Mouse (Mus musculus) myocyte (in vitro differentiated cells): ENCODE measurements around the gene Ntng1.

Source experiments
- CEBPB ChIP-seq: IDR thresholded peaks from 2 replicates; pipeline ENCODE4 v1.6.1; 2011; ENCODE audit warnings: mild to moderate bottlenecking, moderate library complexity; ENCODE audit not compliant: poor library complexity, insufficient read depth, severe bottlenecking
- E2F4 ChIP-seq: IDR thresholded peaks from one replicate; pipeline ENCODE4 v1.6.1; 2011; ENCODE audit warnings: mild to moderate bottlenecking, control low read depth, moderate library complexity; ENCODE audit not compliant: insufficient read depth
- MAX ChIP-seq: IDR thresholded peaks from one replicate; pipeline ENCODE4 v1.6.1; 2011; ENCODE audit warnings: low read depth, mild to moderate bottlenecking, control low read depth
- MYOD1 ChIP-seq, 3 experiments: IDR thresholded peaks; one replicate each; pipeline ENCODE4 v1.6.1; 2011; ENCODE audit warnings: control low read depth in 2 of 3, low read depth in 2 of 3, mild to moderate bottlenecking in 2 of 3, moderate library complexity in 1 of 3; ENCODE audit not compliant: insufficient read length in 2 of 3, control insufficient read depth in 1 of 3
- MYOG ChIP-seq, 3 experiments: IDR thresholded peaks; one replicate each; pipeline ENCODE4 v1.6.1; 2011; ENCODE audit warnings: control low read depth in 2 of 3, low read depth in 2 of 3, mild to moderate bottlenecking in 2 of 3; ENCODE audit not compliant: insufficient read length in 2 of 3, control insufficient read depth in 1 of 3, insufficient read depth in 1 of 3
- POLR2A ChIP-seq: IDR thresholded peaks from one replicate; pipeline ENCODE4 v1.6.1; 2011; ENCODE audit warnings: low read depth, mild to moderate bottlenecking, control low read depth, moderate library complexity; ENCODE audit not compliant: insufficient read length
- POLR2AphosphoS2 ChIP-seq: IDR thresholded peaks from one replicate; pipeline ENCODE4 v1.6.1; 2011; ENCODE audit warnings: low read depth, control low read depth; ENCODE audit not compliant: insufficient read length
- SRF ChIP-seq: IDR thresholded peaks from one replicate; pipeline ENCODE4 v1.6.1; 2011; ENCODE audit warnings: low read depth; ENCODE audit not compliant: control insufficient read depth, insufficient read length
- TCF12 ChIP-seq: IDR thresholded peaks from one replicate; pipeline ENCODE4 v1.6.1; 2011; ENCODE audit warnings: mild to moderate bottlenecking, control low read depth; ENCODE audit not compliant: poor library complexity, insufficient read depth, severe bottlenecking
- TCF3 ChIP-seq: IDR thresholded peaks from one replicate; pipeline ENCODE4 v1.6.1; 2011; ENCODE audit warnings: low read depth, control low read depth; ENCODE audit not compliant: insufficient read length
- USF1 ChIP-seq: IDR thresholded peaks from one replicate; pipeline ENCODE4 v1.6.1; 2011; ENCODE audit warnings: low read depth, mild to moderate bottlenecking, control low read depth, moderate library complexity

GRCm38 (mm10) chr3:109942960-109943359, 200.9 kb downstream of the Ntng1 start:
- no peak for TF ChIP-seq SRF
- TF ChIP-seq USF1, result no peak
- no peak for TF ChIP-seq POLR2A
- TF ChIP-seq MYOD1 (IDR thresholded peaks at IDR 0.05; ENCODE audit: control insufficient read depth in 1 of 3, insufficient read length in 2 of 3, low read depth in 2 of 3), result no peak
- no peak for TF ChIP-seq TCF3
- no peak for TF ChIP-seq TCF12
- no peak for TF ChIP-seq POLR2AphosphoS2
- no peak for TF ChIP-seq MYOG (IDR thresholded peaks at IDR 0.05; ENCODE audit: control insufficient read depth in 1 of 3, insufficient read depth in 1 of 3, insufficient read length in 2 of 3, low read depth in 2 of 3)
- no peak for TF ChIP-seq E2F4
- no peak for TF ChIP-seq MAX
- peak; percentile 66; the same call in 1 of the 2 replicates for TF ChIP-seq CEBPB
